Mouse (Mus musculus) embryonic facial prominence, embryonic 10.5 days (tissue): Measurements from ENCODE around the gene Elovl2. TPM values are rescaled to one million over a fixed set of nuclear protein-coding genes. Genes with fewer than 3 reads are reported as not detected.
"Not testable (repeated sequence)": the region's sequence is repeated elsewhere in the genome, so short reads cannot be mapped to it uniquely, and the experiment has no call there.

ENCODE experiments used
- DNase-seq: peaks from one replicate; pipeline ENCODE4 v3.0.0-alpha.2; 2017; ENCODE audit warnings: low spot score
- H3K27ac ChIP-seq: fragments of 300-500 bp; sonication (generic); replicated peaks from 2 replicates; pipeline ENCODE4 v1.5.1; 2016; ENCODE audit warnings: mild to moderate bottlenecking
- H3K27me3 ChIP-seq: fragments of 300-500 bp; sonication (generic); replicated peaks from 2 replicates; pipeline ENCODE4 v1.6.1; 2016; ENCODE audit warnings: low read depth, mild to moderate bottlenecking; ENCODE audit not compliant: poor library complexity, severe bottlenecking
- H3K36me3 ChIP-seq: fragments of 300-500 bp; sonication (generic); replicated peaks from 2 replicates; pipeline ENCODE4 v1.6.1; 2016; ENCODE audit warnings: mild to moderate bottlenecking, moderate library complexity
- H3K4me1 ChIP-seq: fragments of 300-500 bp; sonication (generic); 2 replicates; pipeline ENCODE4 v1.6.1; 2016
- H3K4me3 ChIP-seq: fragments of 300-500 bp; sonication (generic); 2 replicates; pipeline ENCODE4 v1.5.1; 2016; ENCODE audit warnings: mild to moderate bottlenecking, moderate library complexity
- H3K9me3 ChIP-seq: fragments of 300-500 bp; sonication (generic); 2 replicates; pipeline ENCODE4 v1.6.1; 2016; ENCODE audit warnings: mild to moderate bottlenecking
- WGBS: fragments of 180-500 bp; shearing (Covaris S2); methylation state at CpG from one replicate; pipeline ENCODE4 v1.1.7; 2016; 5-methylcytosine and 5-hydroxymethylcytosine counted together
- polyA plus RNA-seq: library from polyadenylated mRNA; unstranded; fragments of >200 nt; fragmentation: Nextera tagmentation; extraction: Ambion mirVana; gene quantifications from 2 replicates; pipeline ENCODE4 v1.2.1, GENCODE M21; 2016

Gene Elovl2
- polyA plus RNA-seq, 1 experiment from 2014 or later = 27.5 TPM

- no peak overlapping the region for H3K27ac ChIP-seq
- H3K4me3 ChIP-seq = no peak overlapping the region
- H3K4me1 ChIP-seq = no peaks in the 10 kb centered on the region
- no peak for DNase-seq
- H3K9me3 ChIP-seq = no peaks in the 10 kb centered on the region
- H3K27me3 ChIP-seq = no peaks in the 10 kb centered on the region
- H3K36me3 ChIP-seq = no peaks in the 10 kb centered on the region
- 88% methylated on average over 5 of the region's 5 CpGs for WGBS
Observed at GRCm38 (mm10) chr13:41230256-41230655, 10.1 kb upstream of the Elovl2 start.

GRCm38 (mm10) chr13:41228060-41228459, 7.9 kb upstream of the Elovl2 start:
- Histone ChIP-seq H3K27me3 (no peaks in the 10 kb centered on the region), H3K4me3 (no peak overlapping the region), H3K27ac (no peak overlapping the region), H3K9me3 (peaks cover 5% of the 10 kb centered on the region; the same call in 1 of the 2 replicates), H3K36me3 (no peaks in the 10 kb centered on the region), H3K4me1 (no peaks in the 10 kb centered on the region)
- 91% methylated on average over 5 of the region's 5 CpGs for WGBS
- DNase-seq = no peak

GRCm38 (mm10) chr13:41226513-41226912, 6.3 kb upstream of the Elovl2 start:
- no peak overlapping the region for H3K4me3 ChIP-seq
- no peaks in the 10 kb centered on the region for H3K27me3 ChIP-seq
- H3K36me3 ChIP-seq = no peaks in the 10 kb centered on the region
- no peak overlapping the region for H3K27ac ChIP-seq
- no peak for DNase-seq
- H3K9me3 ChIP-seq = peaks cover 18% of the 10 kb centered on the region; the same call in 1 of the 2 replicates
- no peaks in the 10 kb centered on the region for H3K4me1 ChIP-seq
- WGBS = 81% methylated on average over 5 of the region's 5 CpGs

- Histone ChIP-seq H3K27ac (peak overlapping the region; percentile 87), H3K4me1 (peaks cover 15% of the 10 kb centered on the region), H3K27me3 (no peaks in the 10 kb centered on the region), H3K36me3 (no peaks in the 10 kb centered on the region), H3K4me3 (peak overlapping the region; percentile 76), H3K9me3 (peaks cover 26% of the 10 kb centered on the region)
- DNase-seq = no peak
- WGBS = 4% methylated on average over 39 of the region's 39 CpGs
Observed at GRCm38 (mm10) chr13:41219687-41220303, 410 bp downstream of the Elovl2 start.

GRCm38 (mm10) chr13:41219056-41219455, 1.1 kb downstream of the Elovl2 start:
- no peaks in the 10 kb centered on the region for H3K36me3 ChIP-seq
- no peak for DNase-seq
- no peak overlapping the region for H3K27ac ChIP-seq
- 53% methylated on average over 1 of the region's 1 CpGs for WGBS
- no peaks in the 10 kb centered on the region for H3K27me3 ChIP-seq
- peaks cover 26% of the 10 kb centered on the region for H3K9me3 ChIP-seq
- peaks cover 15% of the 10 kb centered on the region for H3K4me1 ChIP-seq
- peak overlapping the region; percentile 76 for H3K4me3 ChIP-seq

GRCm38 (mm10) chr13:41216236-41216635, 4.0 kb downstream of the Elovl2 start:
- Histone ChIP-seq H3K27me3 (no peaks in the 10 kb centered on the region), H3K27ac (no peak overlapping the region), H3K4me1 (peaks cover 26% of the 10 kb centered on the region), H3K36me3 (no peaks in the 10 kb centered on the region), H3K4me3 (no peak overlapping the region), H3K9me3 (peaks cover 7% of the 10 kb centered on the region)
- 82% methylated on average over 3 of the region's 3 CpGs for WGBS
- DNase-seq = no peak

- peaks cover 26% of the 10 kb centered on the region for H3K4me1 ChIP-seq
- DNase-seq = no peak
- H3K9me3 ChIP-seq = peaks cover 3% of the 10 kb centered on the region; the same call in 1 of the 2 replicates
- H3K4me3 ChIP-seq = no peak overlapping the region
- 90% methylated on average over 6 of the region's 6 CpGs for WGBS
- no peak overlapping the region for H3K27ac ChIP-seq
- H3K27me3 ChIP-seq = no peaks in the 10 kb centered on the region
- H3K36me3 ChIP-seq = no peaks in the 10 kb centered on the region
Observed at GRCm38 (mm10) chr13:41215669-41216068, 4.5 kb downstream of the Elovl2 start.

GRCm38 (mm10) chr13:41212558-41213322, 7.5 kb downstream of the Elovl2 start:
- no peak overlapping the region for H3K4me3 ChIP-seq
- H3K27ac ChIP-seq = no peak overlapping the region
- H3K4me1 ChIP-seq = peaks cover 11% of the 10 kb centered on the region; the same call in 1 of the 2 replicates
- H3K36me3 ChIP-seq = no peaks in the 10 kb centered on the region
- no peak for DNase-seq
- WGBS = 69% methylated on average over 6 of the region's 6 CpGs
- H3K9me3 ChIP-seq = no peaks in the 10 kb centered on the region
- no peaks in the 10 kb centered on the region for H3K27me3 ChIP-seq

GRCm38 (mm10) chr13:41211276-41211675, 8.9 kb downstream of the Elovl2 start:
- no peaks in the 10 kb centered on the region for H3K27me3 ChIP-seq
- no peaks in the 10 kb centered on the region for H3K36me3 ChIP-seq
- no peak overlapping the region for H3K27ac ChIP-seq
- 82% methylated on average over 4 of the region's 4 CpGs for WGBS
- no peak overlapping the region for H3K4me3 ChIP-seq
- peaks cover 11% of the 10 kb centered on the region; the same call in 1 of the 2 replicates for H3K4me1 ChIP-seq
- H3K9me3 ChIP-seq = no peaks in the 10 kb centered on the region
- DNase-seq = no peak

GRCm38 (mm10) chr13:41206241-41206640, 14.0 kb downstream of the Elovl2 start:
- Histone ChIP-seq H3K9me3 (no peaks in the 10 kb centered on the region), H3K27me3 (no peaks in the 10 kb centered on the region), H3K4me3 (no peak overlapping the region), H3K36me3 (no peaks in the 10 kb centered on the region), H3K4me1 (peaks cover 29% of the 10 kb centered on the region), H3K27ac (no peak overlapping the region)
- no peak for DNase-seq
- 88% methylated on average over 5 of the region's 5 CpGs for WGBS

- H3K36me3 ChIP-seq, H3K27ac ChIP-seq, H3K4me3 ChIP-seq, H3K27me3 ChIP-seq, H3K9me3 ChIP-seq, DNase-seq: not testable (repeated sequence)
- peaks cover 30% of the 10 kb centered on the region for H3K4me1 ChIP-seq
Observed at GRCm38 (mm10) chr13:41205568-41205967, 14.6 kb downstream of the Elovl2 start.

GRCm38 (mm10) chr13:41203691-41204090, 16.5 kb downstream of the Elovl2 start:
- WGBS = 63% methylated on average over 9 of the region's 9 CpGs
- no peak for DNase-seq
- Histone ChIP-seq H3K27ac (no peak overlapping the region), H3K27me3 (no peaks in the 10 kb centered on the region), H3K4me3 (no peak overlapping the region), H3K4me1 (peaks cover 30% of the 10 kb centered on the region), H3K36me3 (no peaks in the 10 kb centered on the region), H3K9me3 (no peaks in the 10 kb centered on the region)

- H3K36me3 ChIP-seq = no peaks in the 10 kb centered on the region
- no peaks in the 10 kb centered on the region for H3K27me3 ChIP-seq
- WGBS = 44% methylated on average over 7 of the region's 7 CpGs
- H3K9me3 ChIP-seq = no peaks in the 10 kb centered on the region
- H3K4me1 ChIP-seq = peaks cover 30% of the 10 kb centered on the region
- H3K4me3 ChIP-seq = no peak overlapping the region
- no peak overlapping the region for H3K27ac ChIP-seq
- no peak for DNase-seq
Observed at GRCm38 (mm10) chr13:41203289-41203688, 16.9 kb downstream of the Elovl2 start.
